ENCODE assay signal across 8 mouse cellular contexts in the genomic region with DNA sequence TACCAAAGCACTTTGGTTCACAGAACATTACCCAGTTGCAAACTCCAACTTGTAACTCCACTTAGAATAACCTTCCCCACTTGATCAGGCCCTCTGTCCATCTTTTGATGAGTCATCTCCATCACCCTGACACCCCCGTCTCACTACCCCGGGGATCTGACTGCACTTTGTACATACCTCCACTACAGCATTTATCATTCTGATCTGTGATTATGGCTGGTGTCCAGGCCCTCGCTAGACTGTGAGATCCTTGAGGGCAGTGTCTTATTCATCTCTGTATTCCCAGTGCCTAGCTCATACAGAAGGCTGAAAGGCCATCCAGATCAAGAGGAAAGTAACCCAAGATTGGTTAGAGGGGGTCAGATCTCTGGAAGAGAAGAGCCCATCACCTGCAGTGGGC. TPM values are rescaled to one million over a fixed set of nuclear protein-coding genes. Genes with fewer than 3 reads are reported as not detected.
DNase-seq lines count a peak whose midpoint lies in the region; ATAC-seq and TF ChIP-seq lines count a peak whose summit lies in the region.

No protein-coding gene starts in this region.

- H3K4me2 ChIP-seq in lung, embryonic 15.5 days = peak overlapping the region; percentile 94
- peak overlapping the region; percentile 67 for H3K4me2 ChIP-seq in embryonic facial prominence, embryonic 15.5 days (replicated peaks)

- TF ChIP-seq CTCF in small intestine, adult 2 months (IDR thresholded peaks at IDR 0.05; ENCODE audit: extremely low read depth, insufficient read length, insufficient replicate concordance, low read depth, low read length) = no peak
- no peak for TF ChIP-seq CTCF in thymus, adult 2 months (IDR thresholded peaks at IDR 0.05; ENCODE audit: borderline replicate concordance, control insufficient read depth, extremely low read depth, insufficient read depth, low read length, poor library complexity)

- H3K27ac ChIP-seq in lung, embryonic 15.5 days = no peak overlapping the region
- H3K27ac ChIP-seq in embryonic facial prominence, embryonic 15.5 days (replicated peaks) = no peak overlapping the region
- no peak overlapping the region for H3K27ac ChIP-seq in limb, embryonic 10.5 days
- H3K27ac ChIP-seq in small intestine, adult 2 months (ENCODE audit: insufficient read depth, low read depth, low read length) = peak overlapping the region; percentile 97; the same call in 1 of the 2 replicates
- H3K27ac ChIP-seq in thymus, adult 2 months (ENCODE audit: control insufficient read depth, insufficient read depth, low read length) = no peak overlapping the region

- peak overlapping the region; percentile 60 for H3K9ac ChIP-seq in lung, embryonic 15.5 days
- peak overlapping the region; percentile 69; the same call in 1 of the 2 replicates for H3K9ac ChIP-seq in embryonic facial prominence, embryonic 15.5 days

- no peaks in the 10 kb centered on the region for H3K36me3 ChIP-seq in lung, embryonic 15.5 days
- no peaks in the 10 kb centered on the region for H3K36me3 ChIP-seq in embryonic facial prominence, embryonic 15.5 days
- peaks cover 26% of the 10 kb centered on the region for H3K36me3 ChIP-seq in limb, embryonic 10.5 days
- peaks cover 5% of the 10 kb centered on the region; the same call in 1 of the 2 replicates for H3K36me3 ChIP-seq in small intestine, adult 2 months (ENCODE audit: control insufficient read depth, insufficient read depth, low read length)
- H3K36me3 ChIP-seq in thymus, adult 2 months (ENCODE audit: control insufficient read depth, insufficient read depth, low read length) = no peaks in the 10 kb centered on the region

- TF ChIP-seq POLR2A in small intestine, adult 2 months (IDR thresholded peaks at IDR 0.05; ENCODE audit: low read depth, low read length) = no peak
- TF ChIP-seq POLR2A in thymus, adult 2 months (IDR thresholded peaks at IDR 0.05; ENCODE audit: control insufficient read depth, extremely low read depth, insufficient read depth, low read length, poor library complexity) = no peak

- peak overlapping the region; percentile 61 for H3K4me3 ChIP-seq in lung, embryonic 15.5 days
- peak overlapping the region; percentile 69 for H3K4me3 ChIP-seq in embryonic facial prominence, embryonic 15.5 days (replicated peaks)
- peak overlapping the region; percentile 76 for H3K4me3 ChIP-seq in limb, embryonic 10.5 days
- H3K4me3 ChIP-seq in small intestine, adult 2 months (ENCODE audit: low read depth, low read length) = peak overlapping the region; percentile 79
- H3K4me3 ChIP-seq in thymus, adult 2 months (ENCODE audit: control insufficient read depth, insufficient read depth, low read length) = no peak overlapping the region

- WGBS in lung, embryonic 15.5 days = 23% methylated on average over 3 of the region's 3 CpGs
- WGBS in embryonic facial prominence, embryonic 15.5 days = 51% methylated on average over 3 of the region's 3 CpGs
- WGBS in limb, embryonic 10.5 days = 71% methylated on average over 3 of the region's 3 CpGs
- WGBS in small intestine, adult 2 months = 10% methylated on average over 3 of the region's 3 CpGs
- WGBS in thymus, adult 2 months = 71% methylated on average over 3 of the region's 3 CpGs

- H3K9me3 ChIP-seq in lung, embryonic 15.5 days = no peaks in the 10 kb centered on the region
- H3K9me3 ChIP-seq in embryonic facial prominence, embryonic 15.5 days (replicated peaks) = no peaks in the 10 kb centered on the region
- no peaks in the 10 kb centered on the region for H3K9me3 ChIP-seq in limb, embryonic 10.5 days (replicated peaks)

- no peak for DNase-seq in lung, postnatal 36 days
- no peak for DNase-seq in limb, embryonic 10.5 days (ENCODE audit: low spot score)
- no peak for DNase-seq in thymus, adult 2 months
- no peak for DNase-seq in thymus, postnatal 4 days
- no peak for DNase-seq in testis, postnatal 14 days (ENCODE audit: low spot score)

- peaks cover 18% of the 10 kb centered on the region for H3K4me1 ChIP-seq in lung, embryonic 15.5 days
- peaks cover 13% of the 10 kb centered on the region for H3K4me1 ChIP-seq in embryonic facial prominence, embryonic 15.5 days
- H3K4me1 ChIP-seq in limb, embryonic 10.5 days = peaks cover 22% of the 10 kb centered on the region
- peaks cover 10% of the 10 kb centered on the region for H3K4me1 ChIP-seq in small intestine, adult 2 months (ENCODE audit: control insufficient read depth, insufficient read depth, insufficient read length, low read length)
- H3K4me1 ChIP-seq in thymus, adult 2 months (replicated peaks; ENCODE audit: control insufficient read depth, insufficient read depth, low read length) = peaks cover 9% of the 10 kb centered on the region

- H3K27me3 ChIP-seq in lung, embryonic 15.5 days = no peaks in the 10 kb centered on the region
- H3K27me3 ChIP-seq in embryonic facial prominence, embryonic 15.5 days = no peaks in the 10 kb centered on the region
- no peaks in the 10 kb centered on the region for H3K27me3 ChIP-seq in limb, embryonic 10.5 days (ENCODE audit: low read depth, poor library complexity, severe bottlenecking)
- H3K27me3 ChIP-seq in small intestine, adult 2 months (ENCODE audit: control insufficient read depth, insufficient read depth, low read length) = no peaks in the 10 kb centered on the region
- no peaks in the 10 kb centered on the region for H3K27me3 ChIP-seq in thymus, adult 2 months (ENCODE audit: control insufficient read depth, insufficient read depth, low read length)

- no peak for ATAC-seq in lung, embryonic 15.5 days (ENCODE audit: borderline replicate concordance, extremely low read depth, low FRiP score, low TSS enrichment)
- ATAC-seq in embryonic facial prominence, embryonic 15.5 days (ENCODE audit: insufficient number of reproducible peaks, low FRiP score, low TSS enrichment, low read depth) = no peak

RNA-seq across cellular contexts. Expression of gene Ppcs, which starts 1.0 kb away (rescaled TPM):
- 35.1 and 36.2 TPM in 2 replicates for polyA plus RNA-seq in lung, embryonic 15.5 days (2015; fragmentation: Nextera tagmentation; extraction: Ambion mirVana)
- polyA plus RNA-seq in embryonic facial prominence, embryonic 15.5 days (2015; fragmentation: Nextera tagmentation; extraction: Ambion mirVana) = 23.7 and 26.8 TPM in 2 replicates
- 37.1 and 41.4 TPM in 2 replicates for polyA plus RNA-seq in limb, embryonic 10.5 days (2016; fragmentation: Nextera tagmentation; extraction: Ambion mirVana)
- polyA plus RNA-seq in small intestine, adult 2 months (2012; rRNA removed) = 13.9 and 24.7 TPM in 2 replicates
- 20.1 and 21.8 TPM in 2 replicates for polyA plus RNA-seq in thymus, adult 2 months (2012; rRNA removed)

RNA-seq across cellular contexts. Expression of gene Zmynd12, which starts 1.4 kb away (rescaled TPM):
- 0.59 and 0.68 TPM in 2 replicates for polyA plus RNA-seq in lung, embryonic 15.5 days (2015; fragmentation: Nextera tagmentation; extraction: Ambion mirVana)
- polyA plus RNA-seq in embryonic facial prominence, embryonic 15.5 days (2015; fragmentation: Nextera tagmentation; extraction: Ambion mirVana) = 1.8 and 2.1 TPM in 2 replicates
- polyA plus RNA-seq in limb, embryonic 10.5 days (2016; fragmentation: Nextera tagmentation; extraction: Ambion mirVana) = 0.20 TPM in 1 of 2 replicates, not detected in the other
- polyA plus RNA-seq in small intestine, adult 2 months (2012; rRNA removed) = 0.17 and 0.44 TPM in 2 replicates
- 0.35 and 0.55 TPM in 2 replicates for polyA plus RNA-seq in thymus, adult 2 months (2012; rRNA removed)

RNA-seq across cellular contexts. Expression of gene Ccdc30, which starts 5.9 kb away (rescaled TPM):
- polyA plus RNA-seq in lung, embryonic 15.5 days (2015; fragmentation: Nextera tagmentation; extraction: Ambion mirVana) = 5.2 and 5.6 TPM in 2 replicates
- 8.7 and 10.5 TPM in 2 replicates for polyA plus RNA-seq in embryonic facial prominence, embryonic 15.5 days (2015; fragmentation: Nextera tagmentation; extraction: Ambion mirVana)
- 4.7 and 7.0 TPM in 2 replicates for polyA plus RNA-seq in limb, embryonic 10.5 days (2016; fragmentation: Nextera tagmentation; extraction: Ambion mirVana)
- polyA plus RNA-seq in small intestine, adult 2 months (2012; rRNA removed) = 0.10 and 0.13 TPM in 2 replicates
- polyA plus RNA-seq in thymus, adult 2 months (2012; rRNA removed) = 3.4 and 3.7 TPM in 2 replicates
